Mouse (Mus musculus): ENCODE data around the gene Sipa1l3.

The Sipa1l3 gene

DNA sequence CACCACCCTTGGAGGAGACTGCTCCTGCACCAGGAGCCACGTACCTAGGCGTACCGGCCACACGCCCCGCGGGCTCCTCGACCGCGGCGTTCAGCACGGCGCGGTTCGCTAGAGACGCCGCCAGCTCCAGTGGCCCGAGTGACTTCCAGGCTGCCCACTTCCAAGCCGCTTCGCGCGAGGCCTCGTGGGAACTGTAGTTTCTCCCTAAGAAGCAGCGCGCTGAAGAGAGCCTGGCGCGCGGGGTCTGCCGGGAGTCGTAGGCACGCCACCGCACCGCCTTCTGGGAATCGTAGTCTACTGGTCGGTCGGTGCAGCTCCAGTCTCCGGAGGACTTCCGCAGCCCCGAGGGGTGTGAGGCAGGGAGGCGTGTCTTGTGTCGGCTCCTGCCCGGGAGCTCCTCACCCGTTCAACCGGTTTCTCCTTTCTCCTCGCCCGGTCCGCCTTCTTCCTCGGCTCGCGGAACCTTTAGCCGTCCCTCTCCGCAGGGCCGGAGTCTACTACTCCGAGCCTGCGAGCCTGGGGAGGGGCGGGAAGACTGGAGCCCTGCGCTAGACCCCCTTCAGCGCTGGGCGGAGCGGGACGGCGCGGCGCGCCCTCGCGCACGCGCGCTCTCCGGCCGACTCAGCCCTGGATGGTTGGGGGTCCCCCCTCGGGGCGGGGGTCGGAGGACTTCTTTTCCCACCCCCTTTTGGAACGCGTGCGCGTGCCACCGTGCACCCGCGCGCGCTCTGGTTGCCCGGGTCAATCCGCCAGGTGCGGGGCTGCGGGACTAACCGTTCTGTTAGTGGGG lies at the start of gene Sipa1l3:
TSS of gene Sipa1l3 (minus strand) at position 221 of the 790 bp plus-strand sequence.
- peak; percentile 91 for DNase-seq (ENCODE audit: extremely low read depth, low read depth)

DNA sequence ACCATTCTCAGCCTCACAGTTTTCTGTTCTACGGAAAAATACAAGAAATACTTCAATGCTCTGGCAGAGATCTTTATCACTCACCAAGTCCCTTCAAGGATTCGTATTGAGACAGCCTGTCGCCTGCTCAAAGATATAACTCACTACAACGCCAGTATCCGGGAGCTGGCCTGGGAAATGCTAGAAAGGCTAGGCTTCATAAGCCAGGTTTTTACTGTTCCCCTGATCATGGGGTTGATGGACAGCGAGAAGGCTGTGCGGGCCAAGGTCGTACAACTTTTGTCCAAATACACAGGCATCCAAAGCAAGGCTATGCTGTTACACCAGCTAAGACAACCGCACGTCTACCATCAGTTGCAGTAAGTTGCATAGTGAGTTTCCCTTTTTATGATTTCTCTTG lies 44.6 kb upstream of the Sipa1l3 start:
- no peak for DNase-seq (ENCODE audit: extremely low read depth, low read depth)

DNA sequence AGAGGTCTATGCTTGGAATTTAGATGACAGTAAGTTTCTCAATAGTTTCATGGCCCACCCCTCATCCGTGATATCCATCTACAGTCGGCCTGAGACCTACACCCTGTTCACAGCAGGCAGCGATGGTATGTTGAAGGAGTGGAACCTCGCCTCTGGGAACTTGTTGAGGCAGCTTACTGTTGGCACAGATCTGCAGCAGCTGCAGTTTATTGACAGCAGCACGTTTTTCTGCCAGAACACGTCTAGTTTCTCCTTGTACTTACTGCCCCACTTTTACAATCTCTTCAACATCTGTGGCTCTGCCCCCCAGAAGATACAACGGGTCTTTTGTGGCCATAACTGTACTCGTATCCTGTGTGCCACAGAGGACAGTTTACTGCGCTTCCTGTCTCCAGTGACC lies 42.6 kb upstream of the Sipa1l3 start:
- no peak for DNase-seq (ENCODE audit: extremely low read depth, low read depth)

DNA sequence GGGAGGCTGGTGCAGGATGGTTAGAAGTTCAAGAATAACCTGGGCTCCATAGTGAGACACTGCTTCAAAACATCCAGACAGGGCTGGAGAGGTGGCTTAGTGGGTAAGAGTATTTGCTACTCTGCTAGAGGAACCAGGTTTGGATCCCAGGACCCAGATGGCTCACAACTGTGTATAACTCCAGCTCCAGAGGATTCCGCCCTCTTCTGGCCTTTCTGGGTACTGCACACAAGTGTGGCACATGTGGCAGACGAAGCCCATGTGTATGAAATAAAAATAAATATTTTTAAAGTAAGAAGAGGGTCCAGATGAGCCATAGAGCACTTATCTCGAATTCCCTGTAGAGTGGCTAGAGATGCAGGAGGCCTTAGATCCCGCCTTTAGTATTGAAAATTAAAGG lies 40.8 kb upstream of the Sipa1l3 start:
- peak; percentile 18 for DNase-seq (ENCODE audit: extremely low read depth, low read depth)

DNA sequence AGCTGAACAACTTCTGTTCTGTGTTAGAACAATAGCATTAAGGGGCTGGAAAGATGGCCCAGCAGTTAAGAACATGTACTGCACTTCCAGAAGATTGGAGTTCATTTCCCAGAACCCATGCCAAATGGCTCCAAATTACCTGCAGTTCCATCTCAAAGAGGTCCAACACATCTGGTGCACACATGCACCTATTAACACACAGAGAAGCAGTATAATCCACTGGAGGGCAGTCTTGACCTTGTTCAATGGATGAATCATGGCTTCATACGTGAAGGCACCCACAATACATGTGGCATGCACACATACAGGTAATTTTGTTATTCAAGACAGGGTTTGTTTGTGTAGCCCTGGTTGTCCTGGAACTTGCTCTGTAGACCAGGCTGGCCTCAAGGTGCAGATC lies 40.3 kb upstream of the Sipa1l3 start:
- no peak for DNase-seq (ENCODE audit: extremely low read depth, low read depth)

DNA sequence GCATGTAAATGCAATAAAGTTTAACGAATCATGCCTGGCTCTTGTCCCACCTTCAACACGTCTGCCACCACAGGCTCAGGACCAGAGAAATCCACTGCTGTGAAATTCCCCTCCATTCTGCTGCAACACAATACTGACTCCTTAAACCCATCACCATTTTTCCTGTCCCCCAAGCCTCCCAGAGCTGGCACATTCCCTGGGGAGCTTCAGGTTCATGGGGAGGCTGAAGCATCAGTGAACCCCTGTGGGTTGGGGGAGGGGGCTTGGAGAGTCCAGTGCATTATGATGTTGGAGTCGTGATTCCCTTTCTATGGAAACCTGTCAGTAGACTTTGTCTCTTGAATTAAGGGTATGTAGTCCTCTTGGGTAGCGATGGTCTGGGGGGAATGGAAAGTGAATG lies 37.8 kb upstream of the Sipa1l3 start:
- DNase-seq (ENCODE audit: extremely low read depth, low read depth) = no peak

DNA sequence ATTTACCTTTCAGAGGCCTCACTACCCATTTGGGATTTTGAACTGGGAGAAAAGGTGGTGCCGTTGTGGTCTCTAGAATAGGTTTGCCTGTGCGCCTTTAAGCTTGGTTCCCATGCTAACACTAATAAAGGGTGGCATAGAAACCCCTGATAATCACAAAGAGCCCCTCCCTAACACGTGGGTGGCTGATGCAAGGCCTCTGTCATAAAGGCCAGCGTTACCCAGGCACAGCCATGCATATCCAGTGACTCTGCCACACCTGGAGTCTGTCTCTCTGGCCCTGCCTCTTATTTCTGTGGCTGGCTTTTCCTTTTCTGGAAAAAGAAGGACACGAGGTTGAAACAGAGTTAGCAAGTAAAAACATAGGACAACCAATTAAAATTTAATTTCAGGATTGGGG lies 37.1 kb upstream of the Sipa1l3 start:
- no peak for DNase-seq (ENCODE audit: extremely low read depth, low read depth)

DNA sequence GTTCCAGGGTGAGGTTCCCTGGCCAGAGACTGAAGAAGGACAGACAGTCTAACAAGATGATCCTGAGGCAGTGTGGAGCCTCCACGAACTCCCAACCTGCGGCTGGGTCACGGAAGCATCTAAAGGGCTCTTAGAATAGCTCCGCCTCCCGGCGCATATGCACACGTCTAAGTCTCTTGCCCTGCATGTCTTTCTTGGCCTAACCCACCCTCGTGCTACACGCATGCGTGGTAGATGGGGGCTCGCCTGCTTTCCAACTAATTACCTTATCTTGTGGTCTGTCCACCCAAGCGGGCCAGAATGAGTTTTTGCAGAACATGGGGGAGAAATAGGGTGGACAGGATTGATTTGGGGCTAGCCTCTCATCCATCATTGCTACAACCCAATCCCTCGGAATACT lies 36.6 kb upstream of the Sipa1l3 start:
- DNase-seq (ENCODE audit: extremely low read depth, low read depth) = no peak

DNA sequence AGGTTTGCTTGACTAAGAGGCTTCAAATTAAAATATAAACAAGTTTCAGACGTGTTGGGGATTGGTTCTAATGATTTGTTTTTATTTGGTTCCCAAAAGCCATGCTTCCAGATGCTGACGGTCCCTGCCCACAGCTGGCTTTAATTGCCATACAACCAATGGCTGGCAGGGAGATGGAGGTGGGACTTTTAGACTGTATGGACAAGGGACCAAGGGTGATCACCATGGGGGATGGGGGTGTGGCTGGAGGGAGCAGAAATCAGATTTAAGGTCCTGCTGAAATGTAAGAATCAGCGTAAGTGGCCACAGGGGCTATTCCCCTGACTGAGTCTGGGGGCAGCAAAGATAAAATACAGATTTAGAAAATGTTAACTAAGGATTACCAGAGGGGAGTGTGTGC lies 32.2 kb upstream of the Sipa1l3 start:
- DNase-seq (ENCODE audit: extremely low read depth, low read depth) = no peak

DNA sequence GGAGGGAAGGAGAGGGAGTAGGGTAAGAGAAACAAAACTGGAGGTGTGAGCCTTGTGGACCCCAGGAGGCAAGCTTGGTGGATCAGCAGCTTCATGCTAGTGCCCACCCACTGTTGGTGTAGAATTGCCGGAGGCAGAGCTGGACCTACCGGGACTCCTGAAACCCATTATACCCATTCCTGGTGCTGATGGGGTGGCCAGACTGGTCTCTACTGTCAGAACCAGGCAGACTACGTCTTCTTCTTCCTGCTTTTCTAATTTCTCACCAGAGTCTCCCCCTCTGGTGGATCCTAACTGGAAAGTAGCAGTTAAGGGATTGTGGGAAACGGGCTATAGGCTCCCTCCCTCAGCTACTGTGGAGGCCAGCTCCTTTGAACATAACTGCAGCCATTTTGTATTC lies 23.2 kb upstream of the Sipa1l3 start:
- no peak for DNase-seq (ENCODE audit: extremely low read depth, low read depth)

DNA sequence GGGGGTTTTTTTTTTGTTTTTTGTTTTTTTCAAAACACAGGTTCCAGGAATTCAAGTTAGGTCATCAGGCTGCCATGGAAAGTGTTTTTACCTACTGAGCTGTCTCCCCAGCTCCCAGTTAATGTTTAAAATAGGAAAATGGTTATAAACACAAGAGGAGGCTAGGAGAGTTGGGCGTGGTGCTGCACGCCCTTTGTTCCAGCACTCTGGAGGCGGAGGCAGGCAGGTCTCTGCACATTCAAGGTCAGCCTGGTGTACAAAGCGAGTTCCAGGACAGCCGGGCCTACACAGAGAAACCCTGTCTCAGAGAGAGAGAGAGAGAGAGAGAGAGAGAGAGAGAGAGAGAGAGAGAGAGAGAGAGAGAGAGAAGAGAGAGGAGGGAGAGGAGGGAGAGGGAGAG lies 22.7 kb upstream of the Sipa1l3 start:
- no peak for DNase-seq (ENCODE audit: extremely low read depth, low read depth)

DNA sequence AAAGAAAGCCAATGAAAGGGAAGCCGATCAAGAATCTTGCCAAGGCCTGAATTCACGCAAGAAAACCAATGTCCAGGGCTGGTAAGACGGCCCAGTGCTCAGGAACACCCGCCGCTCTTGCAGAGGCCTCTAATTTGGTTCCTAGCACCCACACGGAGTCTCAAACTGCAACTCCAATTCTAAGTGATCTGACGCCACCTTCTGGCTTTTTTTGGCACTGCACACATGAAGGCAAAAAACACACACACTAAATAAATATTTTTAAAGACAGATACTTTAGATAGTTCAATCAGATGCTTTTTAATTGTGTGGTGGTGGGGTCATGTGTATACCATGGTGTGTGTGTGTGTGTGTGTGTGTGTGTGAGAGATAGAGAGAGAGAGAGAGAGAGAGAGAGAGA lies 22.2 kb upstream of the Sipa1l3 start:
- no peak for DNase-seq (ENCODE audit: extremely low read depth, low read depth)

DNA sequence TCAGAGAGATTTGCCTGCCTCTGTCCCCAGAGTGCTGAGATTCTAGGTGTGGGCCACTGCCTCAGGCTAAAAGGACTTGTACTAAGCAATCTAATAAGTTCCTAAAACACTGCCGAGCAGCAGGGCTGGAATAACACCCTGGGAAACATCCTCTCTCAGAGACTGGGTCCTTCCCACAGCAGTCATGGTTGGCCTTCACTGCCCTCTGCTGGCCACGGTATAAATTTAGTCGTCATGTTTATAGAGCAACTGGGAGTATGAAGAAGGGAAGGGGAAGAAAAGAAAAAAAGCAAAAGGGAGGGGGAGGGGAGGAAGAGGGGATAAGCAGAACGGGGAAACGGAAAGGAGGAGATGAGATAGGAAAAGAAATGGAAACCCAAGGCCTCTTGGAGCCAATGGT lies 5.3 kb upstream of the Sipa1l3 start:
- peak; percentile 69 for DNase-seq (ENCODE audit: extremely low read depth, low read depth)

DNA sequence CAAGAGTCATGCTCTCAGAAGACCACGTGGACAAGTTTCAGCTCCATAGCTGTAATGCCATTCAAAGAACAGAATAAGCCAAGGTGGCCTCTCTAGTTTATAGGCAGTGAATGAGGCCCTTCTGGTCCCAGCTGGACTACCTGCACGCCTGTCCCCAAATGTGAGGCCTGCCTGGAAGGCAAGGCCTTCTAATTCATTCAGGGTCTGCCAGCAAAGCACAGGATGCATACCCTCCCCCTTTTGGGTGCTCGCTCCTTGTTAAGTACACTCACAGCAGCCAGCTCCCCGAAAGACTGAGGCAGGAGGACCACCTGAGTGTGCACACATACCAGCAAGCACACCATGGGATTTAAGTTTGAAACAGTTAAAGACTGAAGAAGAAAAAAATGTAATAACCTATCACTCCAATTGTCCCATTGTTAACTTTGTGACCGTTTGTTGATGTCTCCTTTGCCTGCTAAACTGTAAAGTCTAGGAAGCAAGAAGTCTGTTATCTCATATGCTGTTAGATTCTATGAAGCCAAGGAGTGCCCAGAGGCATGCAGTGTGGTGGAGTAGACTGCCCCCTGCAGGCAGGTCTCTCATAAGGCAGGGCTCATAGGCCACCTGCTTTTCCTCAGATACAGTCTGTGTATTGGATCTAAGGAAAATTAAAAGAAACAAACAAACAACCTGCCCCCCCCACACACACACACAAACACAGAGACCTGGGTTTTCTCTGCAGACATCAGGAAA lies 3.6 kb upstream of the Sipa1l3 start:
- DNase-seq (ENCODE audit: extremely low read depth, low read depth) = peak; percentile 61

DNA sequence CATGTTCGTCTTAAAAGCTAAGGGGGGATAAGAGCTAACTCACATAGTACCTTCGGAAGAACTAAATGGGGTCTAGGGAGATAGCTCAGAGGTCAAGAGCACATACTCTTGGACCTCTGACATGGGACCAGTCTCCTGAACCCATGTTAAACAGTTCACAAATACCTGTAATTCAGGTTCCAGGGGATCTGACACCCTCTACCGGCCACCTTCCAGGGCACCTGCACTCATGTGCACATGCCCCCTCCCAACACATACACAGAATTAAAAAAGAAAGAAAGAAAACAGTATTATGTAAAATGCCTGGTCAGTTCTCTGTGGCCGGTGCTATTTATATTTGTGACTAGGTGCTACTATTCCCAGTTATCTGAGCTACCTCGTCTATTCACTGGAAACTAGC lies 2.9 kb upstream of the Sipa1l3 start:
- DNase-seq (ENCODE audit: extremely low read depth, low read depth) = no peak

DNA sequence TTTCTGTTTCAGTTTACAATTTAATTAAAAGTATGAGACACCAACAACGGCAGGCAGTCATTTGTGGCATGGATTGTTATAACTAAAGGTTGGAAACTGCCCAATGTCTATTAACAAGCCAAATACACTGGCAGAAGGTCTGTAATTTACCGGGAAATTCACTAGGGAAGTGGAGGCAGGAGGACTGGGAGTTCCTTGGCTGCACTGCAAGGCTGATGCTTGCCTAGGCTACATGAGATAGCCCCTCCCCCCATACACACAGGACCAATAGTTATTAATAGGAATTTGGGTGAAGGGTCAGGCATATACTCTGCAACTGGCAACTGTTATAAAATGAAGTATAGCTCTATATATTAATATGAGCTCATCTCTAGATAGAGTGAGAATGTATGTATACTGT lies 2.4 kb upstream of the Sipa1l3 start:
- DNase-seq (ENCODE audit: extremely low read depth, low read depth) = no peak

DNA sequence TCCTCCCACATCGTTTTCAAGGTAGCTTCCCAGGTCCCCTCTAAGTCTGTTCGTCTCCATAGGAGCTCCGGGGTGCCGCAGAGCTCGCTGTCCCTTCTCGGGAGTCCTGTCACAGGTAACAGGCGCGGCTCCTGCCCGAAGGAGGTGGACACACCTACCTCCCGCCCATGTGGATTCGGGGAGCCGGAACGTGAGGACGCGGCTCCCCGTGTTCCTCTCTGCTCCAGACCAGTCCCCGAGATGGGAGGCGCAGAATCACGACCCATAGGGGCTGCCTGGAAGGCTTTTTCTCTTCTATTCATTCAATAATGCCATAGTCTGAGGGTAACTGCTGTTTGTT lies 740 bp upstream of the Sipa1l3 start:
- no peak for DNase-seq (ENCODE audit: extremely low read depth, low read depth)

DNA sequence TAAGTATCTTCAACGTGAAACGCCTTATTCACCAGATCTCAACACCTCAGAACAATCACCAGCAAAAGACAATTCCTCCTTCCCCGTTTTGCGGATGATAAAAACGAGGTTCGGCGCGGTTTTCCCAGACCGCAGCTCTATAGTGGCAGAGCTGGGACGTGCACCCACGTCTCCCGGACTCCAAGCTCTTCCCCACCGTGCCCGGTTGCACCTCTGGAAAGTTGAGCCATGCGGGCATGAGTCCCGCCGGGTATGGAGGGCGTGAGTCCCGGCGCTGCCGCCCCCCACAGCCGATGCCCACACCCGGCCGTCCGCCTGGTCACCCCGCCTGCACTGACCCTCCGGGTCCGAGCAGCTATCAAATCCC lies 404 bp downstream of the Sipa1l3 start:
- DNase-seq (ENCODE audit: extremely low read depth, low read depth) = peak; percentile 14

DNA sequence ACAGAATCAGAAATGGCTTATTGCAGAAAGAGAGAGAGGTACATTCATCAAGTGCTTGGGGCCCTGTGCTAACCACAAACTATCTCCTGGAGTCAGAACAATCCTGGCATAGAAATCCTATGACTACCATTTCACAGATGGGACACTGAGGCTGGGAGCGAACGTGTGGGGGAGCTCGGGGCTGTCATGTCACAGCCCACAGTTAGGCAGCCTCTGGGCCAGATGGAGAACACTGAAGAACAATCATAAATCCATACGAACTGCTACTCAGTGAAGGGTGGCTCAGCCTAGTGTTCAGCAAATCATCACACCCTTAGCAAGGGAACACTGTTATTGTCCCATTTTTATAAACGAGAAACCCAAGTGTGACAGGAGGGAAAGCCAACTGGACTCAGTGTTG lies 1.3 kb downstream of the Sipa1l3 start:
- DNase-seq (ENCODE audit: extremely low read depth, low read depth) = no peak

DNA sequence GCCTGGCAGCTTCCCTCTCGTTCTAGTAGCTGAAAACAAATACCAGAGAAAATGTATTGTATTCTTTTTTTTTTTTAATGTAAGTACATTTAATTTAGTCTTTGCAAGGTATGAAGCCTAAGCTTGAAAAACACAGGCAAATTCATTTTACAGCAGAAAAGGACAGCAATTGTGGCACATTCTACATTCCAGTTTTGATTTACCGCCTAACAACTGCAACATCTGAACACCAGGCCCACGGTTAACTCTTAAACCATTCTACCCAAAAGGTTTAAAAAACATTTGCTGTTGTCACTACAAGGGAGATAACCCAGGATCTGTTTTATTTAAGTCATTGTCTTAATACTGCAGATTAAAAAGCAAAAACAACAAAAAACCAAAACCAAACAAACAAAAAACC lies 2.8 kb downstream of the Sipa1l3 start:
- DNase-seq (ENCODE audit: extremely low read depth, low read depth) = no peak

DNA sequence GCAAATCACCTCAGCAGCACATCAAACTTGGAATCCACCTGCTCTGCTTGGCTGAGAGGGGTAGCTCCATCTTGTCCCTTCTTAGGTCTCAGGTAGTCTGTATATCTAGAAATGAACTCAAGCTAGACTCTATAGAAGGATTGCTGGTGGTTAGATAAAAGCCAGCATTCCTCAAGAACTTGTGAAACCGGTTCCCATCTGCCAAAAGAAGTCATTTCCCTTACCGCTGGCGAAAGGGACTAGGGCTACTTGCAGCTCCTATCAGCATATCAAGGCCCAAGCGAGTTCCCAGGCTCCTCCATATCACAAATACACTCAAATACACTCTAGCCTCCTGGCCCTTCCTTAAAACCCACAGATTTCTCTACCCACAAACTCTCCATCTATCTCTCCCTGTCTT lies 5.7 kb downstream of the Sipa1l3 start:
- DNase-seq (ENCODE audit: extremely low read depth, low read depth) = no peak

DNA sequence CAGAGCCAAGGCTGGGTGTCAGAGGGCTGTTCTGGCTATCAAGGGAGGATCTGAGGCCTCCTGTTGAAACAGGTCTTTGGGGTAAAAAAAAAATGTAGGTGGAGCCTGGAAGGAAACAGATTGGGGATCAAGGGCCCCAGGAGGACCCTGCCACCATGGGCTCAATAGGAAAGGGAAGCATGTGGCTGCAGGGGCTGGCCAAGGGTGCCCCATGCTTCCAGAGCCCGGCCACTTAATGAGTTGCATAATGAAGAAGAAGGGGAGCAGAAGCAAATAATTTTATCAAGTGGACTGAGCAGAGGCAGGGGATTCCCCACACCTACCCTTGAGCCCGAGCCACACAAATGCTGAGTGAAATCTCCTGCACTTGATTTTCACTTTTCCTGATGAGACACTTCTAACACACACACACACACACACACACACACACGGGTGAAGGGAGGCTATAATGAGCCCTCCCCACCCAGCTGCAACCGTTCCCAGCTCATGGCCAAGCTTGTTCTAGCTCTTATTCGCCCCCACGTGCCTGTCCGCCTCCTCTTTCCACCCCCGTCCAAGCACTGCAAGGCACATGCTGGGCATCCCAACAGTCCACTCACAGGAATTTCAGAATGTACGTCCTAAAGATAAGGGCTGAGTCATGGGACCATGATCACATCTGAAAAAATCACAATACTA lies 6.7 kb downstream of the Sipa1l3 start:
- DNase-seq (ENCODE audit: extremely low read depth, low read depth) = no peak

DNA sequence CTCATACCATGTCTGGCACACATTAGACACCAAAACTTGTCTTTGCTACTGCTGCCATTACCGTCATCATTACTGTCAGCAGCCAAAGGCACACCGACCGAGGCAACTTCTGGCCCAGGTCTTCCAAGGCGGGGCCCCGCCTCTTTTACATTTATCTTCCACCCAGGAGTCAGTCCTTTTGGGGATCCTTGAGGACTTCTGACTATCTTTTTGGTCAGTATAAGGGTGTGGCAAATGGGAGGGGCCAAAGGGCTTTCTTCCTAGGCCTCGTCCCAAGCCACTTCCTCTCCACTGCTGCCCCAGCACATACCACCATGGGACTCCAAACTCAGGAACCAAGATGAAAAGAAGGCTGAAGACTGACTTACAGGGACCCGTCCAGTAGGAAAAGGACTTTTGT lies 9.9 kb downstream of the Sipa1l3 start:
- peak; percentile 9 for DNase-seq (ENCODE audit: extremely low read depth, low read depth)

Measured in MEL-GATA-1-ER (cell line).